Mouse (Mus musculus) heart, embryonic 10.5 days (tissue): ENCODE data around the gene Zfp940. TPM values are rescaled to one million over a fixed set of nuclear protein-coding genes. Genes with fewer than 3 reads are reported as not detected.

Experiments used
- DNase-seq: peaks from one replicate; pipeline ENCODE4 v3.0.0-alpha.2; 2017; ENCODE audit warnings: low spot score
- H3K27ac ChIP-seq: fragments of 300-500 bp; sonication (generic); 2 replicates; pipeline ENCODE4 v1.5.1; 2016; ENCODE audit warnings: mild to moderate bottlenecking
- H3K27me3 ChIP-seq: fragments of 300-500 bp; sonication (generic); 2 replicates; pipeline ENCODE4 v1.6.1; 2016; ENCODE audit warnings: mild to moderate bottlenecking; ENCODE audit not compliant: poor library complexity, insufficient read depth, severe bottlenecking
- H3K36me3 ChIP-seq: fragments of 300-500 bp; sonication (generic); 2 replicates; pipeline ENCODE4 v1.6.1; 2016; ENCODE audit warnings: mild to moderate bottlenecking, moderate library complexity
- H3K4me1 ChIP-seq: fragments of 300-500 bp; sonication (generic); 2 replicates; pipeline ENCODE4 v1.6.1; 2016; ENCODE audit warnings: mild to moderate bottlenecking
- H3K4me3 ChIP-seq: fragments of 300-500 bp; sonication (generic); 2 replicates; pipeline ENCODE4 v1.5.1; 2016; ENCODE audit warnings: mild to moderate bottlenecking, moderate library complexity
- H3K9me3 ChIP-seq: fragments of 300-500 bp; sonication (generic); 2 replicates; pipeline ENCODE4 v1.6.1; 2016; ENCODE audit warnings: mild to moderate bottlenecking, moderate library complexity
- WGBS: fragments of 180-500 bp; shearing (Covaris S2); methylation state at CpG from one replicate; pipeline ENCODE4 v1.1.7; 2016; 5-methylcytosine and 5-hydroxymethylcytosine counted together
- polyA plus RNA-seq: library from polyadenylated mRNA; unstranded; fragments of >200 nt; fragmentation: Nextera tagmentation; extraction: Ambion mirVana; gene quantifications from 2 replicates; pipeline ENCODE4 v1.2.1, GENCODE M21; 2016

The Zfp940 gene
- polyA plus RNA-seq, 1 experiment from 2014 or later: 5.7 TPM

- no peak for DNase-seq
- WGBS: 87% methylated on average over 3 of the region's 3 CpGs
- H3K27me3 ChIP-seq: no peaks in the 10 kb centered on the region
- H3K4me3 ChIP-seq: no peak overlapping the region
- H3K27ac ChIP-seq: no peak overlapping the region
- H3K4me1 ChIP-seq: no peaks in the 10 kb centered on the region
- no peaks in the 10 kb centered on the region for H3K9me3 ChIP-seq
- peaks cover 7% of the 10 kb centered on the region; the same call in 1 of the 2 replicates for H3K36me3 ChIP-seq
Measured at GRCm38 (mm10) chr7:29839256-29839655, 14.2 kb downstream of the Zfp940 start.

DNA sequence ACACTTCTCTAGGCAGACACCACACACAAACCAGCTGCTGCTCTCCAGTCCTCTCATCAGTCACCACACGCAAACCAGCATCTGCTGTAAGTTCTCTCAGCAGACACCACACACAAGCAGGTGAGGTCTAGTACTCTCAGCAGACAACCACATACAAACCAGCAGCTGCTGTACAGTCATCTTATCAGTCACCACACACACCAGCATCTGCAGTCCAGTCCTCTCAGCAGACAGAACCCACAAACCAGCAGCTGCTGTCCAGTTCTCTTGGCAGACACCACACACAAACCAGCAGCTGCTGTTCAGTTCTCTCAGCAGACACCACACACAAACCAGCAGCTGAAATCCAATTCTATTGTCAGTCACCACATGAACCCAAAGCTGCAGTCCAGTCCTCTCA lies 16.7 kb downstream of the Zfp940 start:
- Histone ChIP-seq H3K9me3 (no peaks in the 10 kb centered on the region), H3K36me3 (peaks cover 16% of the 10 kb centered on the region), H3K27me3 (no peaks in the 10 kb centered on the region), H3K4me1 (no peaks in the 10 kb centered on the region), H3K4me3 (no peak overlapping the region), H3K27ac (no peak overlapping the region)
- 95% methylated on average over 1 of the region's 1 CpGs for WGBS
- DNase-seq: no peak

DNA sequence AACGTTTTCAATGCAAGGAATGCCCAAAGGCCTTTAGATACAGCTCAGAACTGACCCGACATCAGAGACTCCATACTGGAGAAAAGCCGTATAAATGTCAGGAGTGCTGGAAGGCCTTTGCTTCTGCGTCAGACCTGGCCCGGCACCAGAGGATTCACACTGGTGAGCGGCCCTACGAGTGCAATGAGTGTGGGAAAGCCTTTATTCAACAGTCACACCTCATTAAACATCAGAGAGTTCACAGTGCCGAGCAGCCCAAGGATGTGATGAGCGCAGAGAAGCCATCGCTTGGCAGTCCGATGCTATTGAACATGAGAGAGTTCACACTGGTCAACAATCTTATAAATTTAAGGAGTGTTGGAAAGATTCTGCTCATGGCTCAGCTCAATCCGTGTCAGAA lies 23.7 kb downstream of the Zfp940 start:
- WGBS: 93% methylated on average over 12 of the region's 12 CpGs
- H3K36me3 ChIP-seq: peaks cover 74% of the 10 kb centered on the region
- H3K9me3 ChIP-seq: 0 out of 2 replicates have a peak, but pooled peaks cover 5% of the 10 kb centered on the region
- no peaks in the 10 kb centered on the region for H3K27me3 ChIP-seq
- DNase-seq: no peak
- H3K4me1 ChIP-seq: no peaks in the 10 kb centered on the region
- no peak overlapping the region for H3K4me3 ChIP-seq
- H3K27ac ChIP-seq: no peak overlapping the region

DNA sequence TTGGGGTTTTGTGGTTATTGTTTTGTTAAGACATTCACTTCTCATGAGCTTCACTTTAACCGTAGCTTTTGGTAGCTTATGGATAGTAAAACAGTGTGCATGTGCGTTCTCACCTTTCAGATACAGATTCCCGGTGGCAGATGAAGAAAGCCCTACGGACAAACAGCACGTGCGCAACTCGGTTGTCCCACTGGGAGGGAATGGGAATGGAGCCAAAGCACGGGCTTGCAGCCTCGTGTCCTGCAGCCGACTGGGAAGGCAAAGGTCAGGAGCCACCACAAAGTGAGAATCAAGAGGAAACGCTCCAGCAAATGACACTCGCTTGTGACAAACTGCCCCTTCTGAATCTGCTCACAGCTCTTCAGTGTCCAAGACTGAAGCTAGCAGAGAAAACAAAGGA lies 25.5 kb downstream of the Zfp940 start:
- Histone ChIP-seq H3K9me3 (0 out of 2 replicates have a peak, but pooled peaks cover 5% of the 10 kb centered on the region), H3K27ac (no peak overlapping the region), H3K36me3 (peaks cover 80% of the 10 kb centered on the region), H3K4me1 (no peaks in the 10 kb centered on the region), H3K27me3 (no peaks in the 10 kb centered on the region), H3K4me3 (no peak overlapping the region)
- no peak for DNase-seq
- whole genome bisulfite sequencing: 91% methylated on average over 12 of the region's 12 CpGs

DNA sequence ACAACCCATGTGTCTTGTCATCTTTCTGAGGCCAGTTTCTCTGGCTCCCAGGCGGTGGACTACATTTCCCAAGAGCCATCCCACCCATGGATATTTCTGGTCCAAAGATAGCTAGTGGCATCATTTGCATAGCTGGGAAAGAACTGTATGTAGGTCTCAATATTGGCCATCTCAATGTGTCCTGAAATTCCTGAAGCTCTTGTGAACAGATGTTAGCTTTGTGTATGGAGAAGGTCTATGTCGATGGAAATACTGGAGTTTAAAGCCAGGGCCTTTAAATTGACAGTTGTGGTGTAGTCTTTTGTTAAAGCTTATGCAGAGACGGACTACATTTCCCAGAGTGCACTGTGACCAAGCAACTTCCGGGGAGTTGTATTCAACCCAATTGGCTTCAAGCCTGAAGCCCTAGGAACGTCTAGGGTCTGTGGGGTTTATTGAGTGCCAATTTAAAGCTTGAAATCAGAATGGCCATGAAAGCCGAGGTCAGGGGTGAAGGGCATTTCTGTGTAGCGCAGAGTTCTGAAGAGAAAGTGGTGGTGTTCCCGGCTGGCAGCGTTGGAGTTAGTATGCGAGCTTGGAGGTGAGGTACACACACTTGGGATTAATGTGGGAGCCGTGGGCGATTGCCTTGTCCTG lies 34.7 kb downstream of the Zfp940 start:
- peak overlapping the region; percentile 71 for H3K4me3 ChIP-seq
- H3K9me3 ChIP-seq: no peaks in the 10 kb centered on the region
- peak overlapping the region; percentile 74 for H3K27ac ChIP-seq
- 3% methylated on average over 12 of the region's 12 CpGs for WGBS
- H3K36me3 ChIP-seq: peaks cover 30% of the 10 kb centered on the region
- H3K27me3 ChIP-seq: no peaks in the 10 kb centered on the region
- H3K4me1 ChIP-seq: peaks cover 19% of the 10 kb centered on the region
- DNase-seq: peak; percentile 90

DNA sequence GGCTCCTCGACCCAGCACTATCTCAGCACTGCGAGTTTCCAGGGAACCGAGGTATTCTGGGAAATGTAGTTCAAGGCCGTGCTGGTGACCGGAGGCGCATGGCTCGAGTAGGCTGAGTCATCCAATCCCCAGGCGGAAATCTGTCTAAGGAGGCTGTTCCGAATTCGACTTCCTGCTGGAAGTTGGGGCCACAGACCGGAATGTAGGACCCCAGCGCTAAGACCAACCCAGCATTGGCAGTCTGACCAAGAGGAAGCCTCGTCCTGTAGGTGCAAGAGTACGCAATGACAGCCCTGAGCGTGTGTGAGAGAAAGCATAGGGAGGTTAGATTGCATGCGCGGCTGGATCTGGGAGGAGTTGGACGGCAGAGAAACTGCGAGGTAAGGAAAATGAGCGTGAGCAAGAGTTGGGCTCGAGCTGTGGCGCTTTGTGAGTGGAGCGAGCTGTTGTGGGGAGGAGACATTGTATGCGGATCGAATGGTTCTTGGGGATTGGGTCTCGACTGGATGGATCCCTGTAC lies 37.5 kb downstream of the Zfp940 start, which contains the start of gene Zfp790:
Gene Zfp790 (plus strand): TSS at position 205 of the 520 bp plus-strand sequence.
- under 1% methylated on average over 26 of the region's 26 CpGs for WGBS
- Histone ChIP-seq H3K9me3 (no peaks in the 10 kb centered on the region), H3K4me3 (peak within 1 kb of the TSS; percentile 83), H3K4me1 (peaks cover 19% of the 10 kb centered on the region), H3K36me3 (peaks cover 5% of the 10 kb centered on the region; the same call in 1 of the 2 replicates), H3K27ac (peak within 1 kb of the TSS; percentile 89), H3K27me3 (no peaks in the 10 kb centered on the region)
- DNase-seq: peak; percentile 98

DNA sequence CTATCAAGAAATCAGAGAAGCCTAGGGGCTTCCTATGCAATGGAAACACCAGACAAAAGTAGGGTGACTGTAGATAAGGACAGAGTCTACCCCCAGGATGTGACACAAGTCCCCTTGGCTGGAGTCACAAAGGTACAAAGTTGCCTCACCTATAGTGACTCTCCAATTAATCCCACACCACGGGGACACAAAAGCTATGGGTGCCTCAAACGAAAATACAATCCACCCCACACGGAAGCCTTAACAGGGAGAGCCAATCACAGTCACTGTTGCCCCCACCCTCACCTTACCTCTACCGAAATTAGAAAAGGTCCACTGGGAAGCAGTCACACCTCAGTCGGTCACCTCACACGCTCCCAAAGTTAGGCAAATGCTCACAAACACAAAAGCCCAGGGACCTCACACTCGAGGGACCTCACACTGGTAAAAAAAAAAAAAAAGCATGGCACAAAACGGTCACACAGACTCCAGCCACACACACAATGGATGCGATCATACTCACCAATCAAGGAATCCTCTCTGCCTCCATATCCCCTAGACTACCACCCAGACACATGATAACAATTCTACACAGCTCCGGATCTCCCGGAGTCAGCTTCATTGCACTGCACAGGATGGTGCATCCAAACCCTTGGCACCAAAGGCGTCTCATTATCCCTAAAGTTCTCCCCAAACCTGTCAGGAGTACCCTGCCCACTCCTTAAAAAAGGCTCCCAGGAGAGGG lies 38.2 kb downstream of the Zfp940 start:
- H3K27ac ChIP-seq: peak overlapping the region; percentile 89
- peak overlapping the region; percentile 83 for H3K4me3 ChIP-seq
- 0 out of 2 replicates have a peak, but pooled peaks cover 3% of the 10 kb centered on the region for H3K36me3 ChIP-seq
- no peaks in the 10 kb centered on the region for H3K9me3 ChIP-seq
- no peaks in the 10 kb centered on the region for H3K27me3 ChIP-seq
- no peak for DNase-seq
- H3K4me1 ChIP-seq: peaks cover 19% of the 10 kb centered on the region
- 5% methylated on average over 12 of the region's 12 CpGs for WGBS

DNA sequence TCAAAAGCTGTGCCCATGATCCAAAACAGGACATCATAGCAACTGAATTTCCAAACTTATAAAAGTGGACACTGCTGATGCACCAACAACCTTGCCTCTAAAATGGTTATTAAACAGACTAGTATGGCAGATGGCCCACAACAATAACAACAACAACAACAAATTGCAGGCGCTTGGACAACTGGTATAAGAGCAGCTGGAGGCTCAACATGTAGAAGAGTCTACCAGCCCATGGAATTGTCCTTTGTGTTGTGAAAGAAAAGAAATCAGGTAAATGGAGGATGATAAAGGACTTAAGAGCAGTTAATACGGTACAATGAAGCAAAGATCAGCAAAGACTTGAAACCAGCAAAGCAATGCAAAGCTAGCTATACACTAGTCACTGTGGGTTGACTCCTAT lies 39.1 kb downstream of the Zfp940 start:
- peaks cover 18% of the 10 kb centered on the region for H3K4me1 ChIP-seq
- 0 out of 2 replicates have a peak, but pooled peaks cover 3% of the 10 kb centered on the region for H3K36me3 ChIP-seq
- H3K9me3 ChIP-seq: no peaks in the 10 kb centered on the region
- WGBS: 89% methylated on average over 2 of the region's 2 CpGs
- DNase-seq: no peak
- H3K27ac ChIP-seq: no peak overlapping the region
- no peak overlapping the region for H3K4me3 ChIP-seq
- no peaks in the 10 kb centered on the region for H3K27me3 ChIP-seq

DNA sequence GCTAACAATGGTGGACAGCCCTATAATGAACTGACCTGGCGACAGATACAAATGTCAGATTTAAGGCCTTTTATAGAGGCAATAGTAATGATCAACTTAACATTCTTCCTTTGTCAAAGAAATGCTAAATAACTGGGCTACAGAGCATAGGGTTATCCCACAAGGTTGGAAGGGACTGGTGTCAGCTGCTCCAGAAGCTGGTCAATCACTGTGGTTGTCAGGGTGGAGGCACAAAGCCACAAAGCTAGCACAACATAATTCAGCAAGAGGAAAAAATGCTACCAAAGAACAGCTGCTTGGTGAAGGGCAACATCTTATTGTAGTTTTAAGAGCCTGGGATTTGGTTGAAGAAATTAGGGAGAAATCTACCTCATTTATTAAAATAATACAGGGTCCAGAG lies 41.2 kb downstream of the Zfp940 start:
- H3K4me3 ChIP-seq: no peak overlapping the region
- no peaks in the 10 kb centered on the region for H3K36me3 ChIP-seq
- H3K27ac ChIP-seq: no peak overlapping the region
- DNase-seq: no peak
- H3K27me3 ChIP-seq: no peaks in the 10 kb centered on the region
- peaks cover 12% of the 10 kb centered on the region for H3K4me1 ChIP-seq
- 89% methylated on average over 1 of the region's 1 CpGs for WGBS
- H3K9me3 ChIP-seq: no peaks in the 10 kb centered on the region

DNA sequence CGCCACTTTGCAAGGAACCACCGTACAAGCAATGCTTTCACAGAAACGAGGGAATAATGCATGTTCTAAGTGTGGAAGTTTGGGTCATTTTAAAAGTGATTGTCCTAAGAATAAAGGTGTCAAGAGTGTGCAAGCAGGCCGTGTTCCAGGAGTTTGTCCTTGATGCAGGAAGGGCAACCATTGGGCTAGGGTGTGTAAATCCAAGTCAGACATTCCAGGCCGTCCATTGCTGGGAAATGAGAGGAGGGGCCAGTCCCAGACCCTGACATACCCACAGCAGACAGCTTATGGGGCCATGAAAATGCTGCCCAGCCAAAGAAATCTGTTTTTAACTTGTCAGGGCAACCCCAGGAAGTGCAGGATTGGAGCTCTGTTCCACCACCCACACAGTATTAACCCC lies 46.4 kb downstream of the Zfp940 start:
- WGBS: 80% methylated on average over 5 of the region's 5 CpGs
- Histone ChIP-seq H3K27ac (no peak overlapping the region), H3K27me3 (no peaks in the 10 kb centered on the region)

GRCm38 (mm10) chr7:29792906-29793305 lies 60.6 kb downstream of the Zfp940 start:
- Histone ChIP-seq H3K9me3 (peaks cover 11% of the 10 kb centered on the region), H3K4me3 (peak overlapping the region; percentile 49), H3K4me1 (no peaks in the 10 kb centered on the region), H3K36me3 (peaks cover 59% of the 10 kb centered on the region), H3K27ac (no peak overlapping the region), H3K27me3 (peaks cover 31% of the 10 kb centered on the region)
- no peak for DNase-seq
- 18% methylated on average over 27 of the region's 27 CpGs for WGBS

More for the DNA sequence above, 46.4 kb downstream of the Zfp940 start:
- no peaks in the 10 kb centered on the region for H3K4me1 ChIP-seq
- H3K36me3 ChIP-seq: no peaks in the 10 kb centered on the region
- no peak overlapping the region for H3K4me3 ChIP-seq
- peak; percentile 51 for DNase-seq
- no peaks in the 10 kb centered on the region for H3K9me3 ChIP-seq

DNA sequence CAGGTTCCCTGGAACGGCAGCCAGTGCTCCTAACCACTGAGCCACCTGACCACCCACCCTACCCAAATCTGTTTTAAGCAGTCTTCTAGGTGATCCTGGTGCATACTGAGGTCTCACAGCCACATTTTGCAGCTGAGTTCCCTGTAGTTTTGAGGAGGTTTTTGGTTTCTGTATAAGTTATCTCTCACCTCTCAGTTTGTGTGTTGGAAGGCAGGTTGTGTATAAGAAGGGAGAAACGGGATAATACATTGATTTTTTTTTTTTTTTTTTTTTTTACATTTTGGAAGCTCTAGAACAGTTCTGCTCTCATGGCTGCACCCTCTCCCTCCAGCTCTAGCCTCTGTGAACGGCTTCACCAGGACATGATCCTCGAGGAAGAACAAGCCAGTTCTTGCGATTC lies 67.6 kb downstream of the Zfp940 start:
- Histone ChIP-seq H3K4me3 (peak overlapping the region; percentile 93), H3K4me1 (peaks cover 14% of the 10 kb centered on the region; the same call in 1 of the 2 replicates)
- 81% methylated on average over 5 of the region's 5 CpGs for WGBS

DNA sequence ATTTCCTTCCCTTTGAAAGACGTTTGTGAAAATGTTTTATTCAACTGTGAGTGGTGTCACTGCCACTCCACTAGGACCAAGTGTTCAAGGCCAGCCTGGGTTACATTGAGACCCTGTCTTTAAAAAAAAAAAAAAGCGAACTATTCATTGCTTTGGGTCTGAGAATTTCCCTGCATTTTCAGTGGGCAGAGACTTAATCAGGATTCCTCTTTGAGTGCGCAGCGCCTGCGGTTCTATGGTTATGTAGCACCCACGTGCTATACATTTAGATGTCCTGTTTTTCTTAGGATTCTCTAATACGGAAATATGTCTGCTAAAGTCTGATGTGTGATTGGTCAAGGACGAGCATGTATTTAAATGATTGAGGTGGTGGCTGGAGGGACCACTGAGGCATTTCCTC lies 68.4 kb downstream of the Zfp940 start:
- peaks cover 32% of the 10 kb centered on the region for H3K36me3 ChIP-seq
- peaks cover 14% of the 10 kb centered on the region; the same call in 1 of the 2 replicates for H3K4me1 ChIP-seq
- 69% methylated on average over 8 of the region's 8 CpGs for WGBS
- no peak overlapping the region; the same call in 1 of the 2 replicates for H3K27ac ChIP-seq
- DNase-seq: no peak
- H3K4me3 ChIP-seq: peak overlapping the region; percentile 93
- H3K9me3 ChIP-seq: no peaks in the 10 kb centered on the region
- no peaks in the 10 kb centered on the region for H3K27me3 ChIP-seq

More for the DNA sequence above, 67.6 kb downstream of the Zfp940 start:
- Histone ChIP-seq H3K27ac (no peak overlapping the region), H3K27me3 (no peaks in the 10 kb centered on the region), H3K36me3 (peaks cover 40% of the 10 kb centered on the region), H3K9me3 (no peaks in the 10 kb centered on the region)
- no peak for DNase-seq
